Mouse (Mus musculus): Measurements from ENCODE around the gene Tbck.

DNA sequence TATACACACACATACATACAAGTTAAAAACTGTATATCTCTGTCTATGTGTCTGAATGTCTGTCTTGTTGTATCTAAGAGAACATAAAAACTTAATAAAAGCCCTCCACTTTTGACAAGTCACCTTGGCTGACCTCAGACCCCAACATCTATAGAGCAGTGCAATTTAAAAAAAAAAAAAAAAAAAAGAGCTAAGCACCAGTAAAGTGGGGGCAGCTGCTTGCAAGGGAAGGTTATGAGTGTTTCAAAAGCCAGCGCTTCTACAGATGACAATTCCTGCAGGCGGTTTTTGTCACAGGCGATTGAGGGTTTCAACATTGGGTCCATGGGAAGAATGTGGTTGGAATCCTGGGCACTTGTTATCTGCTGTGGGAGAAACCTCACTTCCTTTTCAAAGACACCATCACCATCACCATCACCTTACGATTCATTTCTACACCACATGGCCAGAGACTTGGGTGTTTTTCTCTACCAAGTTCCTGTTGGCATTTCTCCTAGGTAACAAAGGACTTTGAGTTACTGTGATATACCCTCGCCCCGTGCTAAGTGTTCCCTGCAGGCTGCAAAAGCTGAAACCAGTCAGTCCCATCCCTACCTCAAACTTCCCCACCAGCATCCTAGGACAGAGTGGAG, 202.6 kb downstream of the Tbck start:
- TF ChIP-seq POLR2A (IDR thresholded peaks at IDR 0.05; ENCODE audit: control insufficient read depth, extremely low read depth, insufficient read depth, low read length, poor library complexity) (no peak), CTCF (IDR thresholded peaks at IDR 0.05; ENCODE audit: borderline replicate concordance, control insufficient read depth, extremely low read depth, insufficient read depth, low read length, poor library complexity) (no peak)

Measured in thymus, adult 2 months (tissue).